Mouse (Mus musculus): ENCODE measurements around the gene Zfp160.
"Not testable (repeated sequence)": the region's sequence is repeated elsewhere in the genome, so short reads cannot be mapped to it uniquely, and the experiment has no call there.

The Zfp160 gene

GRCm38 (mm10) chr17:21008382-21009331, at the start of gene Zfp160:
Zfp160 (plus strand) TSS chr17:21008903.
- DNase-seq (ENCODE audit: low read depth), result peak; percentile 81

- no peak for DNase-seq (ENCODE audit: low read depth)
These were observed 48.3 kb upstream of the Zfp160 start for GRCm38 (mm10) chr17:20960386-20960785.

GRCm38 (mm10) chr17:20965421-20965820, 43.3 kb upstream of the Zfp160 start:
- DNase-seq (ENCODE audit: low read depth), result no peak

GRCm38 (mm10) chr17:20966681-20967080, 42.0 kb upstream of the Zfp160 start:
- no peak for DNase-seq (ENCODE audit: low read depth)

- DNase-seq (ENCODE audit: low read depth), result no peak
These were observed 15.0 kb upstream of the Zfp160 start for GRCm38 (mm10) chr17:20993716-20994115.

- no peak for DNase-seq (ENCODE audit: low read depth)
These were observed 12.3 kb upstream of the Zfp160 start, which contains the start of gene Vmn1r233 for GRCm38 (mm10) chr17:20996364-20996763. Vmn1r233 (minus strand) TSS chr17:20996464.

- DNase-seq (ENCODE audit: low read depth), result no peak
These were observed 1.0 kb downstream of the Zfp160 start for GRCm38 (mm10) chr17:21009726-21010125.

- no peak for DNase-seq (ENCODE audit: low read depth)
These were observed 9.8 kb downstream of the Zfp160 start for GRCm38 (mm10) chr17:21018410-21019080.

- not testable (repeated sequence) for DNase-seq (ENCODE audit: low read depth)
These were observed 39.3 kb downstream of the Zfp160 start for GRCm38 (mm10) chr17:21048020-21048419.

- DNase-seq (ENCODE audit: low read depth), result no peak
These were observed 42.2 kb downstream of the Zfp160 start for GRCm38 (mm10) chr17:21050901-21051300.

- not testable (repeated sequence) for DNase-seq (ENCODE audit: low read depth)
These were observed 42.6 kb downstream of the Zfp160 start for GRCm38 (mm10) chr17:21051341-21051740.

- not testable (repeated sequence) for DNase-seq (ENCODE audit: low read depth)
These were observed 43.2 kb downstream of the Zfp160 start for GRCm38 (mm10) chr17:21051919-21052318.

- no peak for DNase-seq (ENCODE audit: low read depth)
These were observed 44.6 kb downstream of the Zfp160 start for GRCm38 (mm10) chr17:21053267-21053666.

GRCm38 (mm10) chr17:21055111-21055510, 46.4 kb downstream of the Zfp160 start:
- DNase-seq (ENCODE audit: low read depth), result not testable (repeated sequence)

GRCm38 (mm10) chr17:21065501-21065900, 56.8 kb downstream of the Zfp160 start:
- no peak for DNase-seq (ENCODE audit: low read depth)

- no peak for DNase-seq (ENCODE audit: low read depth)
These were observed 58.3 kb downstream of the Zfp160 start for GRCm38 (mm10) chr17:21067036-21067435.

- DNase-seq (ENCODE audit: low read depth), result not testable (repeated sequence)
These were observed 60.7 kb downstream of the Zfp160 start for GRCm38 (mm10) chr17:21069443-21069842.

- DNase-seq (ENCODE audit: low read depth), result not testable (repeated sequence)
These were observed 62.3 kb downstream of the Zfp160 start for GRCm38 (mm10) chr17:21070971-21071370.
